Mouse (Mus musculus) olfactory bulb, adult 2 months (tissue): ENCODE data around the gene Zfp654.

Experiments used
- CTCF ChIP-seq: fragments of 200-500 bp; IDR thresholded peaks from 2 replicates; pipeline ENCODE4 v1.5.1; 2012; ENCODE audit warnings: low read depth, mild to moderate bottlenecking, low read length, moderate library complexity; ENCODE audit not compliant: insufficient read depth
- POLR2A ChIP-seq: fragments of 200-500 bp; IDR thresholded peaks from 2 replicates; pipeline ENCODE4 v1.6.1; 2012; ENCODE audit warnings: mild to moderate bottlenecking, low read depth, low read length, moderate library complexity; ENCODE audit not compliant: insufficient read depth

DNA sequence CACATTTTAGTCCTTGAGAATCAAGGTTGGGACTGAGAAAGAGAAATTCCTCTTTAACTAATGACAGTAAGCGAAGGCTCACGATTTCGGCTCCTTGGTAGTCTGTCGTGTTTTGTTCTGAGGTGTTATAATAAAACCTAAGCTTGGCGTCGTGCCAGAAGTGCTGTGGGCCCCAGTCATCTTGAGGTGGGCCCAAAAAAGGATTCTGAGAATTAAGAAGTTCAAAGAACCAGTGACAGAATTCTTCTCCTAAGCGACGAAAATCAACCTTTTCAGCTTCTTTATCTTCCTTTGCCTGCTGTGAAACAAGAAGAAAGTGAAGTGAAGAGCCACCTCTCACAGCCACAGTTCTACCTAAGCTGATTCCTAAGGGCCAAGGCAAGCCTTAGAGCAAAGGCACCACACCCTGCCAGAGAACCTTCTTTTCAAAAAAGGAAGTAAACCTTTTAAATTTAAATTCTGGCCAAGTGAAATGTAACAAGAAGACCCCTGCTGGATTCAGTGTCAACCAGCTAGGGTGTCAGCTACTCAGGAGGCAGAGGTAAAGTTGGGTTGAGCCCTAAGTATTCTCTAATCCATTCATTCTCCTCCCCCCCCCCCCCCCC lies 84.7 kb downstream of the Zfp654 start:
- no peak for TF ChIP-seq POLR2A
- no peak for TF ChIP-seq CTCF
